Mouse (Mus musculus) megakaryocyte progenitor cell, adult 5-6 weeks (primary cell): ENCODE data around the gene Rasgrf2. TPM values are rescaled to one million over a fixed set of nuclear protein-coding genes. Genes with fewer than 3 reads are reported as not detected.

Experiments
- ATAC-seq: replicated peaks from 2 replicates; pipeline ENCODE4 v1.8.0; 2016; ENCODE audit warnings: mild to moderate bottlenecking, moderate TSS enrichment, inconsistent platforms; ENCODE audit not compliant: poor library complexity
- total RNA-seq, 2 experiments: library from RNA; stranded (forward) in 1 of 2; stranded (reverse) in 1 of 2; fragments of 157-497, 149-512 nt in 1 of 2; fragments of 200-1000 nt in 1 of 2; gene quantifications; 2 replicates each; pipeline versions ENCODE4 v1.2.3 to v1.2.4; 2015 to 2017

Rasgrf2 gene
- total RNA-seq, 2 experiments from 2014 or later = 1.2 to 2.1 TPM

DNA sequence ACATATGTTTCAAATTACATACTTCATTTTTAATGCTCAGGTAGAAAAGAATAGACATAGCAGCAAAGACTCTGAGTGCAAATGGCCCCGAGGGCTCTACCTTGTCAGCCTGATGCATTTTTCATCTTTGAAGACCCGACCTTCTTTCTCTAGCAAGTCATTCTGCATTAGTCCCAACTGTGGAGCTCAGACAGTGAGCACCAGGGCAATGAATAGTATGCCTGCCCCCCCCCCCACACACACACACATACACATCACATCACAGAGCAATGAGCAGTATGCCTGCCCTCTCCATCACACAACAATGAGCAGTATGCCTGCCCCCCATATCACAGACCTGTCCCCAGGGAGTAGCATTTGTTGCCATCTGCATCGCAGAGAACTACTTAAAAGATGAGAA is 80.2 kb downstream of the Rasgrf2 start:
- no peak for ATAC-seq

- ATAC-seq = peak; percentile 88
Observed at GRCm38 (mm10) chr13:92041584-92042563, 89.6 kb downstream of the Rasgrf2 start.

GRCm38 (mm10) chr13:92030364-92031057 is 100.9 kb downstream of the Rasgrf2 start:
- peak; percentile 100 for ATAC-seq

GRCm38 (mm10) chr13:92029666-92030065 is 101.8 kb downstream of the Rasgrf2 start:
- ATAC-seq = no peak

- ATAC-seq = no peak
Observed at GRCm38 (mm10) chr13:92027951-92028350, 103.5 kb downstream of the Rasgrf2 start.

- no peak for ATAC-seq
Observed at GRCm38 (mm10) chr13:92026651-92027050, 104.8 kb downstream of the Rasgrf2 start.

- no peak for ATAC-seq
Observed at GRCm38 (mm10) chr13:92025124-92025523, 106.3 kb downstream of the Rasgrf2 start.

GRCm38 (mm10) chr13:92022202-92022601 is 109.3 kb downstream of the Rasgrf2 start:
- ATAC-seq = no peak

DNA sequence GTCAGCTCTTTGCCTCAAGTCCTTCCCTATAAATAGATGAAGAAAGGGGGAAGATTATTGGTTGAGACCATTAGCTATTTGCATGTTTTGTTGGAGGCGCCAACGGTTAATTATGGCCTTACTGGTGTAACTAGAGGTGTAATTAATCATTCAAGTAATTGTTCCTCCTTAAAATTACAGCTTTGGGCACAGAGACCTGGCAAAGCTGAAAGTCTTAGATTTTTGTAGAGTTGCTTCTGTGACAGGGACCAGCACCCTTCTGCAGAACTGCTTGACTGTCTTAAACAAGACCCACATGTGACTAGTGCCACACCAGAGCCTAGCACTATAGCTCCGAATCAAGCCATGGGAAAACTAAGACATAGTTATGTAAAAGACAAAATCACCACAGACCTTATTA is 134.5 kb downstream of the Rasgrf2 start:
- no peak for ATAC-seq

GRCm38 (mm10) chr13:91991412-91991811 is 140.0 kb downstream of the Rasgrf2 start:
- peak; percentile 26; the same call in 1 of the 2 replicates for ATAC-seq

DNA sequence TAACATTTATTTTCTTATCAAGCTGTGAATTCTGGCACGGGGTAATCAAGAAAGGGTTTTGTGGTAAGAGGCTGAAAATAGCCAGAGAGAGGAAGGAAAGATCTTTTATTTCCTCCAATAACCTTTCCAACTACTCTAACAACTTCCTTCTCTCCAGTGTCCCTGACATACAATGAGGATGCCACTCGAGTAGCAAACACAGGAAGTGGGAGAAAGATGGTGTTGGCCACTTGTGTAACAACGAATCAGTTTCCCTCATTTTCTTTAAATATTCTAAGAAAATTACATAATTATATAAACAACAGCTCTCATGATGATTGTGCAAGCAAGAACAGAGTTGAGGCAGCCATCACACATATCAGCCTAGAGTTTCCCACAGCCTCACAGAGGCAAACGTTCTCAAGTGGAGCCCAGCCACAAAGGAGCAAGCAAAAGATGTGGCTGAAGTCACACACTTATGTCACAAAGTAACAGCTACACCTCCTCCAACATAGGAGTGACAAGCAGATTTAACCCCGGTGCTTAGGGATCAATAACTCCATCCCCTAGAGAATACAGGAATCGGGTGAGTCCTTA is 140.7 kb downstream of the Rasgrf2 start:
- peak; percentile 89 for ATAC-seq

DNA sequence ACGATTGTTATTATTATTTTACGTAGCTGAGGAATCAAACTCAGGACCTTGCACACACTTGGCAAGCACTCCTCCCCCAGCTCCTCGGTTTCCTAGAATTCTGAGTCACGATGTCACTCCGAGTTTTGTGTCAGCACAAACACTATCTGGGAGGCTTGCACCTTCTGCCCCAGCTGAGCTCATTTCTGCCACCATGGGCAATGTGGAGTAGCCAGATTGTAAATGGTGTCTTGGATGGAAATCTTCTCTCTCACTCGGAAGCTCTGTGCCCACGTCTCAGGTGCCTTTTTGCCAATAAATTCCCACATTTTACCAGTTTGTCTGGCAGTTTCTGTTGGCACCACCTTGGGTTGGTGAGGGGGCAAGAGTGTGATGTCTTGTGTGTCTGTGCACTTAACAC is 143.1 kb downstream of the Rasgrf2 start:
- ATAC-seq = no peak

DNA sequence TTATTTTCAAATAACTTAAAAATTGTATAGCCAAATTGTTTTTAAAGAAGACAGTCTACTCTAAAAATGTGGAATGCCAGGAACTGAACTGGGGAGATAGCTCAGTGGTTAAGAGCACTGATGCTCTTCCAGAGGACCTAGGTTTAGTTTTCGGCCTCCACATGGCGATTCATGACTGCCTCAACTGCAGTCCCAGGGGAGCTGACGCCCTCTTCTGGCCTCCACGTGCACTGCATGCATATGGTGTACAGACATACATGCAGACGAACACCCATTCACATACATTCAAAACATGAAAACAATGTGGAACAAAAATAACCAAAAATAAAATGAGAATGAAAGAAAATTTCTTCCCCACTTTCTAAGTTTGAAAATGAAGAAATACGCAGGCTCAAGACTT is 144.5 kb downstream of the Rasgrf2 start:
- ATAC-seq = no peak

- ATAC-seq = no peak
Observed at GRCm38 (mm10) chr13:91985915-91986589, 145.4 kb downstream of the Rasgrf2 start.

- ATAC-seq = no peak
Observed at GRCm38 (mm10) chr13:91985019-91985418, 146.4 kb downstream of the Rasgrf2 start.

GRCm38 (mm10) chr13:91982080-91982479 is 149.4 kb downstream of the Rasgrf2 start:
- ATAC-seq = no peak

GRCm38 (mm10) chr13:91981414-91981813 is 150.0 kb downstream of the Rasgrf2 start:
- no peak for ATAC-seq

DNA sequence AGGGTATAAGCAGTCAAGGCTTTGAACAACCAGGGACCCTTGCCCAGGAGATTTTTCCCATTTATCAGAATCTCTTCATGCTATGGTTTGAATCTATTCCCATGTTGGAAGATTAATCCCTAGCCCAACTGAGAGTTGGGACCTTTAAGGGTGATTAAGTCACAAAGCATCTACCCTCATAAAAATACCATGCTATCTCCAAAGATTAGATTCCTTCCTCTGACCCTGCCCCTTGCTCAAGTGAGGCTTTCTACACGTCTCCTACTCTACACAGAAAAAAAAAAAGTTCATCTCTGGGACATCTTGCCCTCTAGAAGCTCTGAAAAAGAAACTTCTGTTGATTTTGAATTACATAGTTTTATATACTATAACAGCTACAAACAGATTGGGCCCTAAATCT is 154.5 kb downstream of the Rasgrf2 start:
- no peak for ATAC-seq

GRCm38 (mm10) chr13:91976541-91976940 is 154.9 kb downstream of the Rasgrf2 start:
- no peak for ATAC-seq

DNA sequence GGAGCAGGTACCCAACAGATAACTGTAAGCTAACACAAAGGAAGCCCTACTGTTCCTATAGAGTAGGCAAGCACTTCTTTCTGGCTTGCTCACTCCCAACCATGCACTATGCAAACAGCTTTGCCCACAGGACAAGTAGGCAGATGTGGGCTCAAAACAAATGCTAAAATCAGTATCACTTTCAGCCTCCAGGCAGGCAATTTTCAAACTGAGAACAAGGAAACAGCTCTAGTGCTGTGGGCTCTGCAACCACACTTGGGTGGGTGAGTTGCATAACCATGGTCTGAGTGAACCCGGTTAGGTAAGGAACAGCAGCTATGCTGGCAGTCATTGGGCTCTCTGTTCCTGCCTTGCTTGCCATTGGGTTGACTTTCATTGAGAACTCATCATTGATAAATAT is 157.3 kb downstream of the Rasgrf2 start:
- peak; percentile 99 for ATAC-seq

GRCm38 (mm10) chr13:91971246-91971645 is 160.2 kb downstream of the Rasgrf2 start:
- no peak for ATAC-seq
